Comparison of ENCODE assay signal across 8 mouse cellular contexts in the genomic region with DNA sequence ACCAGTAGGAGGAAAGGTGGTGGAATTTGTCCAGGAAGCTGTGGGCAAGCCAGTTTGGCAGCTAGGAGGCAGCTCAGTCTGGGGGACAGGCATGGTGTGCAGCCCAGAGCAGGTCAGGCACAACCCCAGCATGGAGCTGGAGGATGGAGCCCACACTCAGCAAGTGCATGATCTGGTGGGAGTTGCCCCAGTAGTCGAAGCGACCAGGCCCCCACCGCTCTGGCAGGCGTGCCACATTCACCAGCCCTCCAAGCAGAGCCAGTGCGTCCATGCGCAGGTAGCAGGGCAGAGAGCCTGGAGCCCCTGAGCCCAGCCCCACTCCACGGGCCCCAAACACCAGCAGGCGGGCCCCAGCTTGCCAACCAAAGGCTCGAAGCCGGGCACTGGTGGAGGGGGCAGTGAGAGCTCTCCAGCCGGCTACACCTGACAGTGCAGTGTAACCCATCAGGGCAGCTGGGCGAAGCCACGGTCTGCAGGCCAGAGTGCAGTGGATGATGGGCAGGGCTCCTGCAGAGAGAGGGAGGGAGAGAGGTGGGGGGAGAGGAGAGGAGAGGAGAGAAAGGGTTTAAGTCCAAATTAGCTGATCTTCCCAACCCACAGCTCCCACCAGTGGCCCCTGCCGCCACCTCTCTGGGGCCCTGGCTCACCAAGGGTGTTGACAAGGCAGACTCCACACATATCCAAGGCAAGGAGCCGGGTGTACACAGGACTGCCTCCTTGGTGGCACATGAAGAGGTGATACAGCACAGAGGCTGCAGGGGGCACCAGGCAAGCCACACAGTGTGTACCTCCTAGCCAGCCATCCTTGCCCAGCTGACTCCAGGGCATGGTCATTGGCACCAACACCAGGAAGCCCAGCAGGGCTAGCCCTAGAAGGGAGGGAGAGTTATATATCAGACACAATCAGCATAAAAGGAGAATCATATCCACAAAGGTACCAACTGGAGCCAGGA. TPM values are rescaled to one million over a fixed set of nuclear protein-coding genes. Genes with fewer than 3 reads are reported as not detected.
DNase-seq lines count a peak whose midpoint lies in the region; ATAC-seq and TF ChIP-seq lines count a peak whose summit lies in the region.
"Had no signal": no experiment of that assay in that cellular context is flagged by ENCODE, and none has a peak within 500 bp of the region (broad histone marks: within the 10 kb centered on the region; RNA-seq: fewer than 3 reads in every experiment).

No protein-coding gene starts in this region.

- H3K4me3 ChIP-seq in liver, adult 2 months (ENCODE audit: insufficient read depth, low read depth, low read length): no peak overlapping the region
- no peak overlapping the region for H3K4me3 ChIP-seq in liver, embryonic 11.5 days (ENCODE audit: low read depth, low read length)
- H3K4me3 ChIP-seq in hindbrain, postnatal 0 days (ENCODE audit: low read length): peak overlapping the region; percentile 82
- H3K4me3 ChIP-seq in neural tube, embryonic 14.5 days (ENCODE audit: low read depth, low read length): no peak overlapping the region

- H3K27me3 ChIP-seq in liver, adult 2 months (ENCODE audit: control insufficient read depth, insufficient read depth, low read length): peaks cover 12% of the 10 kb centered on the region
- peaks cover 45% of the 10 kb centered on the region for H3K27me3 ChIP-seq in liver, embryonic 11.5 days (replicated peaks; ENCODE audit: control insufficient read depth, insufficient read depth, low read length)
- H3K27me3 ChIP-seq in hindbrain, postnatal 0 days (ENCODE audit: insufficient read depth, low read length): peaks cover 17% of the 10 kb centered on the region
- peaks cover 15% of the 10 kb centered on the region for H3K27me3 ChIP-seq in neural tube, embryonic 14.5 days (ENCODE audit: control insufficient read depth, insufficient read depth, low read length)

- no peak for ATAC-seq in liver, embryonic 11.5 days (replicated peaks; ENCODE audit: low FRiP score)
- ATAC-seq in hindbrain, postnatal 0 days: no peak
- no peak for ATAC-seq in neural tube, embryonic 14.5 days (ENCODE audit: low read depth)
- no peak for ATAC-seq in frontal cortex, adult (ENCODE audit: low TSS enrichment)

- H3K27ac ChIP-seq in liver, adult 2 months (replicated peaks; ENCODE audit: insufficient read depth, low read depth, low read length): no peak overlapping the region
- no peak overlapping the region for H3K27ac ChIP-seq in liver, embryonic 11.5 days (ENCODE audit: low read depth, low read length)
- H3K27ac ChIP-seq in hindbrain, postnatal 0 days: 0 out of 2 replicates have a peak overlapping the region, but pooled peaks have one; percentile 20
- no peak overlapping the region for H3K27ac ChIP-seq in neural tube, embryonic 14.5 days (ENCODE audit: low read depth, low read length)

- H3K9ac ChIP-seq in liver, adult 2 months (ENCODE audit: low read depth, low read length): no peak overlapping the region
- no peak overlapping the region for H3K9ac ChIP-seq in liver, embryonic 11.5 days (ENCODE audit: low read depth, low read length)
- H3K9ac ChIP-seq in hindbrain, postnatal 0 days (replicated peaks; ENCODE audit: low read length): 0 out of 2 replicates have a peak overlapping the region, but pooled peaks have one; percentile 77
- H3K9ac ChIP-seq in neural tube, embryonic 14.5 days (replicated peaks; ENCODE audit: low read depth, low read length): no peak overlapping the region

- WGBS in liver, adult 2 months: 94% methylated on average over 15 of the region's 15 CpGs
- 72% methylated on average over 15 of the region's 15 CpGs for WGBS in liver, embryonic 11.5 days
- 64% methylated on average over 15 of the region's 15 CpGs for WGBS in hindbrain, postnatal 0 days
- 76% methylated on average over 15 of the region's 15 CpGs for WGBS in neural tube, embryonic 14.5 days

- H3K4me2 ChIP-seq in liver, embryonic 11.5 days: no peak overlapping the region
- H3K4me2 ChIP-seq in hindbrain, postnatal 0 days (ENCODE audit: low read depth, low read length): peak overlapping the region; percentile 74
- H3K4me2 ChIP-seq in neural tube, embryonic 14.5 days (ENCODE audit: low read depth, low read length): peak overlapping the region; percentile 79; the same call in 1 of the 2 replicates

- DNase-seq in liver, adult 2 months (ENCODE audit: extremely low read depth, low read depth, low spot score): no peak
- no peak for DNase-seq in liver, embryonic 11.5 days (ENCODE audit: low spot score)
- DNase-seq in brain, embryonic 14.5 days (ENCODE audit: low read depth): no peak
- DNase-seq in hindbrain, postnatal 0 days (ENCODE audit: low spot score): no peak
- no peak for DNase-seq in layer of hippocampus, adult 8-10 months (ENCODE audit: low spot score in 2 of 2)
- DNase-seq: left cerebral cortex, postnatal 4 days had no signal

- no peaks in the 10 kb centered on the region for H3K9me3 ChIP-seq in liver, embryonic 11.5 days (ENCODE audit: control insufficient read depth, low read length)
- no peaks in the 10 kb centered on the region for H3K9me3 ChIP-seq in hindbrain, postnatal 0 days (ENCODE audit: low read length)
- H3K9me3 ChIP-seq in neural tube, embryonic 14.5 days (ENCODE audit: control insufficient read depth, low read length): no peaks in the 10 kb centered on the region

- TF ChIP-seq CTCF in liver, adult 2 months (IDR thresholded peaks at IDR 0.05; ENCODE audit: low read depth, low read length): 0 out of 2 replicates have a peak, but pooled peaks have one; percentile 1
- TF ChIP-seq CTCF in brain, embryonic 14.5 days (IDR thresholded peaks at IDR 0.05; ENCODE audit: borderline replicate concordance, extremely low read depth, insufficient read depth, insufficient read length): peak; percentile 8; the same call in 1 of the 2 replicates
- TF ChIP-seq CTCF in hindbrain, postnatal 0 days (IDR thresholded peaks at IDR 0.05; ENCODE audit: low read depth): peak; percentile 40; the same call in 1 of the 2 replicates

- no peak for TF ChIP-seq POLR2A in liver, adult 2 months (IDR thresholded peaks at IDR 0.05; ENCODE audit: extremely low read depth, insufficient read depth, low read length)
- no peak for TF ChIP-seq POLR2A in brain, embryonic 14.5 days (IDR thresholded peaks at IDR 0.05; ENCODE audit: borderline replicate concordance, extremely low read depth, insufficient read depth, insufficient read length, poor library complexity, severe bottlenecking)

- no peaks in the 10 kb centered on the region for H3K79me2 ChIP-seq in liver, adult 2 months (ENCODE audit: control insufficient read depth, insufficient read depth, low read length)

- peaks cover 2% of the 10 kb centered on the region; the same call in 1 of the 2 replicates for H3K4me1 ChIP-seq in liver, adult 2 months (ENCODE audit: control insufficient read depth, insufficient read depth, low read length)
- peaks cover 19% of the 10 kb centered on the region for H3K4me1 ChIP-seq in liver, embryonic 11.5 days (replicated peaks; ENCODE audit: control insufficient read depth, insufficient read depth, low read length)
- H3K4me1 ChIP-seq in hindbrain, postnatal 0 days (ENCODE audit: insufficient read depth, low read length): peaks cover 27% of the 10 kb centered on the region
- H3K4me1 ChIP-seq in neural tube, embryonic 14.5 days (ENCODE audit: control insufficient read depth, insufficient read depth, low read length): peaks cover 20% of the 10 kb centered on the region

- no peaks in the 10 kb centered on the region for H3K36me3 ChIP-seq in liver, adult 2 months (ENCODE audit: control insufficient read depth, insufficient read depth, low read length)
- H3K36me3 ChIP-seq in liver, embryonic 11.5 days (ENCODE audit: control insufficient read depth, insufficient read depth, low read length): peaks cover 6% of the 10 kb centered on the region
- peaks cover 20% of the 10 kb centered on the region; the same call in 1 of the 2 replicates for H3K36me3 ChIP-seq in hindbrain, postnatal 0 days (ENCODE audit: insufficient read depth, low read length)
- H3K36me3 ChIP-seq in neural tube, embryonic 14.5 days (ENCODE audit: control insufficient read depth, insufficient read depth, low read length): peaks cover 16% of the 10 kb centered on the region

RNA-seq across cellular contexts. Expression of a gene that starts 2.9 kb away (rescaled TPM):
- total RNA-seq in liver, adult 2 months (2014; rRNA removed): 1.3 and 1.6 TPM in 2 replicates
- 3.1 and 3.7 TPM in 2 replicates for polyA plus RNA-seq in liver, adult 2 months (2012; rRNA removed)
- polyA plus RNA-seq in liver, embryonic 11.5 days (2014; fragmentation: Nextera tagmentation; extraction: Ambion mirVana): 10.4 and 11.4 TPM in 2 replicates
- polyA plus RNA-seq in brain, embryonic 14.5 days (2012; rRNA removed): 33.3 and 41.0 TPM in 2 replicates
- 102 and 120 TPM in 2 replicates for total RNA-seq in hindbrain, postnatal 0 days (2014; rRNA removed)
- polyA plus RNA-seq in hindbrain, postnatal 0 days (2015; fragmentation: Nextera tagmentation; extraction: Ambion mirVana): 69.4 and 72.1 TPM in 2 replicates
- 49.6 and 51.4 TPM in 2 replicates for polyA plus RNA-seq in neural tube, embryonic 14.5 days (2014; fragmentation: Nextera tagmentation; extraction: Ambion mirVana)
- total RNA-seq in layer of hippocampus, adult 8-10 months (2022): 10 to 100 TPM; 53.1 to 56.9 (median 53.6) TPM

RNA-seq across cellular contexts. Expression of a gene that starts 7.9 kb away (rescaled TPM):
- not detected in 2 replicates for total RNA-seq in liver, adult 2 months (2014; rRNA removed)
- 0.06 TPM in 1 of 2 replicates, not detected in the other for polyA plus RNA-seq in liver, adult 2 months (2012; rRNA removed)
- 0.60 and 0.73 TPM in 2 replicates for polyA plus RNA-seq in liver, embryonic 11.5 days (2014; fragmentation: Nextera tagmentation; extraction: Ambion mirVana)
- polyA plus RNA-seq in brain, embryonic 14.5 days (2012; rRNA removed): 2.8 and 3.7 TPM in 2 replicates
- total RNA-seq in hindbrain, postnatal 0 days (2014; rRNA removed): 1.2 and 2.0 TPM in 2 replicates
- polyA plus RNA-seq in hindbrain, postnatal 0 days (2015; fragmentation: Nextera tagmentation; extraction: Ambion mirVana): 1.1 and 1.4 TPM in 2 replicates
- polyA plus RNA-seq in neural tube, embryonic 14.5 days (2014; fragmentation: Nextera tagmentation; extraction: Ambion mirVana): 0.93 and 1.2 TPM in 2 replicates
- total RNA-seq in layer of hippocampus, adult 8-10 months (2022): 1 to 10 TPM in 1 of 4 experiments, under 1 TPM in 3; 0.51 to 1.3 (median 0.68) TPM

RNA-seq across cellular contexts. Expression of a gene that starts 11.6 kb away (rescaled TPM):
- 0.18 and 1.0 TPM in 2 replicates for total RNA-seq in liver, adult 2 months (2014; rRNA removed)
- polyA plus RNA-seq in liver, adult 2 months (2012; rRNA removed): 1.6 and 2.6 TPM in 2 replicates
- 51.5 and 60.2 TPM in 2 replicates for polyA plus RNA-seq in liver, embryonic 11.5 days (2014; fragmentation: Nextera tagmentation; extraction: Ambion mirVana)
- 24.4 and 47.9 TPM in 2 replicates for polyA plus RNA-seq in brain, embryonic 14.5 days (2012; rRNA removed)
- 27.1 and 27.8 TPM in 2 replicates for total RNA-seq in hindbrain, postnatal 0 days (2014; rRNA removed)
- 19.5 and 20.1 TPM in 2 replicates for polyA plus RNA-seq in hindbrain, postnatal 0 days (2015; fragmentation: Nextera tagmentation; extraction: Ambion mirVana)
- 13.0 and 14.3 TPM in 2 replicates for polyA plus RNA-seq in neural tube, embryonic 14.5 days (2014; fragmentation: Nextera tagmentation; extraction: Ambion mirVana)
- total RNA-seq in layer of hippocampus, adult 8-10 months (2022): 1 to 10 TPM; 4.3 to 5.2 (median 4.7) TPM

RNA-seq across cellular contexts. Expression of a gene that starts 15.2 kb away (rescaled TPM):
- under 0.01 TPM in 1 of 2 replicates, not detected in the other for total RNA-seq in liver, adult 2 months (2014; rRNA removed)
- polyA plus RNA-seq in liver, adult 2 months (2012; rRNA removed): not detected in 2 replicates
- 0.11 TPM in 1 of 2 replicates, not detected in the other for polyA plus RNA-seq in liver, embryonic 11.5 days (2014; fragmentation: Nextera tagmentation; extraction: Ambion mirVana)
- 0.14 and 0.28 TPM in 2 replicates for polyA plus RNA-seq in brain, embryonic 14.5 days (2012; rRNA removed)
- total RNA-seq in hindbrain, postnatal 0 days (2014; rRNA removed): not detected in 2 replicates
- 0.19 and 0.26 TPM in 2 replicates for polyA plus RNA-seq in hindbrain, postnatal 0 days (2015; fragmentation: Nextera tagmentation; extraction: Ambion mirVana)
- 0.21 and 0.52 TPM in 2 replicates for polyA plus RNA-seq in neural tube, embryonic 14.5 days (2014; fragmentation: Nextera tagmentation; extraction: Ambion mirVana)
- under 1 TPM; 0.16 to 0.81 (median 0.32) TPM for total RNA-seq in layer of hippocampus, adult 8-10 months (2022)

RNA-seq across cellular contexts. Expression of a gene that starts 33.6 kb away (rescaled TPM):
- total RNA-seq in liver, adult 2 months (2014; rRNA removed): 11.1 and 12.6 TPM in 2 replicates
- 13.8 and 14.2 TPM in 2 replicates for polyA plus RNA-seq in liver, adult 2 months (2012; rRNA removed)
- polyA plus RNA-seq in liver, embryonic 11.5 days (2014; fragmentation: Nextera tagmentation; extraction: Ambion mirVana): 39.1 and 42.3 TPM in 2 replicates
- 110 and 150 TPM in 2 replicates for polyA plus RNA-seq in brain, embryonic 14.5 days (2012; rRNA removed)
- total RNA-seq in hindbrain, postnatal 0 days (2014; rRNA removed): 230 and 258 TPM in 2 replicates
- polyA plus RNA-seq in hindbrain, postnatal 0 days (2015; fragmentation: Nextera tagmentation; extraction: Ambion mirVana): 165 and 183 TPM in 2 replicates
- polyA plus RNA-seq in neural tube, embryonic 14.5 days (2014; fragmentation: Nextera tagmentation; extraction: Ambion mirVana): 192 and 216 TPM in 2 replicates
- total RNA-seq in layer of hippocampus, adult 8-10 months (2022): 100 to 1,000 TPM; 324 to 395 (median 358) TPM
